Mouse (Mus musculus): ENCODE measurements at regions not wholly inside any gene's neighbourhood (a gene's known extent, or its start where the extent isn't known, plus 50 kb on each side); places are given as distances from the start of the nearest gene placed in this dataset.

DNA sequence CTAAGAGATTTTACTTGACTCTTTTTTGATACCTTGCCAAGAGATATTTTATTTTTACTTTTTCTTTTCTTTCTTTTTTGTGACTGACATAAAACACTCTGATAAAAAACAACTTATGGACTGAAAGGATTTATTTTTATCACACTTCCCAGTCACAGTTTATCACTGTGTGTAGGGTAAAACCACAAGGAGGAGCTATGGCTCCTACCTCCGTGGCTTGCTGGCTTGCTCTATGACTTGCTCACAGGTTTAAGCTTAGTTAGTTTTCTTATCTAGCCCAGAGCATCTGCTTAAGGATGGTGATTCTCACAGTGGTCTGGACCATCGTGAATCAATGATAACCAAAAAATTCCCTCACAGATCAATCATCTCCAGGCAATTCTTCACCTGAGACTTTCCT lies 221.4 kb downstream of the 1700017N19Rik start:
- Histone ChIP-seq H3K36me3 (ENCODE audit: control insufficient read depth, insufficient read depth, low read length) (no peaks in the 10 kb centered on the region), H3K4me2 (ENCODE audit: low read length) (no peak overlapping the region), H3K27me3 (ENCODE audit: control insufficient read depth, insufficient read depth, low read length) (no peaks in the 10 kb centered on the region), H3K9me3 (ENCODE audit: control insufficient read depth, low read length) (no peaks in the 10 kb centered on the region), H3K4me3 (ENCODE audit: control insufficient read depth in 1 of 2, insufficient read depth in 1 of 2, low read depth in 1 of 2, low read length in 2 of 2) (no peak overlapping the region), H3K4me1 (ENCODE audit: control insufficient read depth in 2 of 2, insufficient read depth in 2 of 2, low read length in 2 of 2) (no peaks in the 10 kb centered on the region), H3K27ac (replicated peaks in 1 of 2; ENCODE audit: control insufficient read depth in 1 of 2, insufficient read depth in 1 of 2, low read depth in 2 of 2, low read length in 2 of 2) (no peak overlapping the region), H3K9ac (ENCODE audit: low read length) (no peak overlapping the region)
- ATAC-seq (ENCODE audit: insufficient number of reproducible peaks, insufficient read depth, low FRiP score, low read depth), result no peak
- 34% methylated on average over 2 of the region's 2 CpGs for WGBS

DNA sequence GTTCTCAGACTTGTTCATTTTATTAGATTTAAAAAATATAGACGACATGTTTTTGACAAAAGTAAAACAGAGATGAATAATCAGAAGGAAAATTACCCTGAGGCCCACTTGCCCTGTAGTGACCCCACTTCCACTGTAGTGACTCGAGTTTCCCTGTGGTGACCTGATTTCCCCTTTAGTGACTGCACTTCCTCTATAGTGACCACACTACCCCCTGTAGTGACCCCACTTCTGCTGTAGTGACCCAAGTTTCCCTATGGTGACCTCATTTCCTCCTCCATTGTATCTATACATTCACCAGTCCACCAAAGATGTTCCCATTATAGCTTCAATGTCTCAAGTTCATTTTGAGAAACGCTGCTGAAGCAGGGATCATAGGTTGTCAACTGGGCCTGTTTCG lies 244.5 kb downstream of the 1700017N19Rik start:
- H3K27ac ChIP-seq (replicated peaks in 1 of 2; ENCODE audit: control insufficient read depth in 1 of 2, insufficient read depth in 1 of 2, low read depth in 2 of 2, low read length in 2 of 2), result no peak overlapping the region
- 59% methylated on average over 4 of the region's 4 CpGs for WGBS
- no peak overlapping the region for H3K4me2 ChIP-seq (ENCODE audit: low read length)
- no peak for ATAC-seq (ENCODE audit: insufficient number of reproducible peaks, insufficient read depth, low FRiP score, low read depth)
- H3K27me3 ChIP-seq (ENCODE audit: control insufficient read depth, insufficient read depth, low read length), result no peaks in the 10 kb centered on the region
- H3K4me1 ChIP-seq (ENCODE audit: control insufficient read depth in 2 of 2, insufficient read depth in 2 of 2, low read length in 2 of 2), result no peaks in the 10 kb centered on the region
- no peak overlapping the region for H3K4me3 ChIP-seq (ENCODE audit: control insufficient read depth in 1 of 2, insufficient read depth in 1 of 2, low read depth in 1 of 2, low read length in 2 of 2)
- no peaks in the 10 kb centered on the region for H3K36me3 ChIP-seq (ENCODE audit: control insufficient read depth, insufficient read depth, low read length)
- no peak overlapping the region for H3K9ac ChIP-seq (ENCODE audit: low read length)
- H3K9me3 ChIP-seq (ENCODE audit: control insufficient read depth, low read length), result no peaks in the 10 kb centered on the region

DNA sequence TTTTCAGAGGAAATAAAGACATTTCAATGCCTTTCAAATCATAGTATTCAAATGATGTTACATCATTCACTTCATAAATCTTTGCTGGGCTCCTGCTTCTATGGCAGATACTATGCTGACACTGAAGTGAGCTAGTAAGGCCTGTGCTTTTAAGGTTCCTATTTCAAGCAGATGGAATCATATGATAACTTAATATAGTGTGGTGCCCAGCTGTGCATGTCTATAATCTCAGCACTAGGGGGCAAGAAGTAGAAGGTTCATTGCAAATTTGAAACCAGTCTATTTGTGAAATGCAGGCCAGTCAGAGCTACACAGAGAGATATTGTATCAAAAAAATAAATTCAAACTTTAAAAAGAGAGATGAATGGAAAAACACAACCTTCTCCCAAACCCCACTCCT lies 262.9 kb downstream of the 1700017N19Rik start:
- Histone ChIP-seq H3K9ac (ENCODE audit: low read length) (no peak overlapping the region), H3K4me1 (ENCODE audit: control insufficient read depth in 2 of 2, insufficient read depth in 2 of 2, low read length in 2 of 2) (no peaks in the 10 kb centered on the region), H3K4me3 (ENCODE audit: control insufficient read depth in 1 of 2, insufficient read depth in 1 of 2, low read depth in 1 of 2, low read length in 2 of 2) (no peak overlapping the region), H3K27me3 (ENCODE audit: control insufficient read depth, insufficient read depth, low read length) (no peaks in the 10 kb centered on the region), H3K27ac (replicated peaks in 1 of 2; ENCODE audit: control insufficient read depth in 1 of 2, insufficient read depth in 1 of 2, low read depth in 2 of 2, low read length in 2 of 2) (no peak overlapping the region), H3K4me2 (ENCODE audit: low read length) (no peak overlapping the region), H3K9me3 (ENCODE audit: control insufficient read depth, low read length) (no peaks in the 10 kb centered on the region), H3K36me3 (ENCODE audit: control insufficient read depth, insufficient read depth, low read length) (no peaks in the 10 kb centered on the region)
- ATAC-seq (ENCODE audit: insufficient number of reproducible peaks, insufficient read depth, low FRiP score, low read depth), result no peak

DNA sequence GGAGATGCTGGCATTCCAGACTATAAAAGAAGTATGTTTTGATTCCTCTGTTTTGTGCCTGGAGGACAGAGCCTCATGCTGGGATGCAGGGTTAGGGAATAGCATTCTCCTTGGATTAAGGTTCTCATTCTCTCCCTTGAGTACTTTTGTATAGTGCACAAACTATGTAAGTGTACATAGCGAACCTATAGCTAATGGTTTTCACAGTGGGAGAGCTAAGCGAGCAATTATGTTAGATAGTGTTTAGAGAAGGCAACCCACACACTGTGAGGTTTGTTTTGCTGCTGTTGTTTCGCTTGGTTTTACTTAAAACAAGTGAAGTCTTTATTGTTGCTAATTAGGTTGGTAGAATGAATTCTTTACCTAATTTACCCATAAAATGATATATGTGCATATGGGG lies 266.2 kb downstream of the 1700017N19Rik start:
- no peaks in the 10 kb centered on the region for H3K27me3 ChIP-seq (ENCODE audit: control insufficient read depth, insufficient read depth, low read length)

DNA sequence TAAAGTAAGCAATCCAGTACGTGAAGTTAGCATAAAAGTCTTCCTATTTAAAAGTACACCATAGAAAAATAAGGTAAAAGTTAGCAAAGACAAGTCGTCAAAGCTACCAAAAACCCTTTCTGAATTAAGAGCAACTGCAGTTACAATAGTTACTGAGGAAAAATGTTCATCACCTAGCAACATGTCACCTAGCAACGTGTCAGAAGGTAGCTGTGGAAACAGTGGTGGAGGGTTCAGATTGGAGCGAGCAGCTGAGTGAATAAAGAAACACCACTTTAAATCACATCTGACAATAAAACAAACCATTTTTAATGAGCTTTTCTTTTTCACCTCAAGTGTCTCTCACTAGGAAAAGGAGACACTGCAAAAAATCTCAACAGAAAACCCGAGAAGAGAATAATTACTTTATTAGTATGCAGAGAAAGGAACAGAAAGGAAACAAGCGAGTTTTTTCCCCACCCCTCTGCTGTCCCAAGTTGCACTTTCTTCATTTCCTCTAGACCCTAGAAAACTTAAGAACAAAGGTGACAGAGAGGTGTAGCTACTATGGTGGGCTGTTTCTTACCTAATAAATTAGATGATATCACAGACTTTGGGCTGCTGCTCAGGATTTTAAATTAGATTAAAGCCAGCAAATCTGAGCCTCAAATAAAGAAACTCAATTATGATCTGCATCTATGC lies 275.4 kb downstream of the 1700017N19Rik start:
- no peak overlapping the region for H3K27ac ChIP-seq (replicated peaks in 1 of 2; ENCODE audit: control insufficient read depth in 1 of 2, insufficient read depth in 1 of 2, low read depth in 2 of 2, low read length in 2 of 2)
- H3K27me3 ChIP-seq (ENCODE audit: control insufficient read depth, insufficient read depth, low read length), result no peaks in the 10 kb centered on the region
- 48% methylated on average over 6 of the region's 6 CpGs for WGBS
- H3K9ac ChIP-seq (ENCODE audit: low read length), result no peak overlapping the region
- no peak overlapping the region for H3K4me2 ChIP-seq (ENCODE audit: low read length)
- H3K36me3 ChIP-seq (ENCODE audit: control insufficient read depth, insufficient read depth, low read length), result no peaks in the 10 kb centered on the region
- ATAC-seq (ENCODE audit: insufficient number of reproducible peaks, insufficient read depth, low FRiP score, low read depth), result no peak
- no peaks in the 10 kb centered on the region for H3K9me3 ChIP-seq (ENCODE audit: control insufficient read depth, low read length)
- no peaks in the 10 kb centered on the region for H3K4me1 ChIP-seq (ENCODE audit: control insufficient read depth in 2 of 2, insufficient read depth in 2 of 2, low read length in 2 of 2)
- no peak overlapping the region for H3K4me3 ChIP-seq (ENCODE audit: control insufficient read depth in 1 of 2, insufficient read depth in 1 of 2, low read depth in 1 of 2, low read length in 2 of 2)

More for the DNA sequence above, 266.2 kb downstream of the 1700017N19Rik start:
- Histone ChIP-seq H3K4me2 (ENCODE audit: low read length) (no peak overlapping the region), H3K9ac (ENCODE audit: low read length) (no peak overlapping the region), H3K36me3 (ENCODE audit: control insufficient read depth, insufficient read depth, low read length) (no peaks in the 10 kb centered on the region), H3K27ac (replicated peaks in 1 of 2; ENCODE audit: control insufficient read depth in 1 of 2, insufficient read depth in 1 of 2, low read depth in 2 of 2, low read length in 2 of 2) (no peak overlapping the region), H3K9me3 (ENCODE audit: control insufficient read depth, low read length) (no peaks in the 10 kb centered on the region), H3K4me1 (ENCODE audit: control insufficient read depth in 2 of 2, insufficient read depth in 2 of 2, low read length in 2 of 2) (no peaks in the 10 kb centered on the region), H3K4me3 (ENCODE audit: control insufficient read depth in 1 of 2, insufficient read depth in 1 of 2, low read depth in 1 of 2, low read length in 2 of 2) (no peak overlapping the region)
- ATAC-seq (ENCODE audit: insufficient number of reproducible peaks, insufficient read depth, low FRiP score, low read depth), result no peak
- WGBS, result 72% methylated on average over 3 of the region's 3 CpGs

DNA sequence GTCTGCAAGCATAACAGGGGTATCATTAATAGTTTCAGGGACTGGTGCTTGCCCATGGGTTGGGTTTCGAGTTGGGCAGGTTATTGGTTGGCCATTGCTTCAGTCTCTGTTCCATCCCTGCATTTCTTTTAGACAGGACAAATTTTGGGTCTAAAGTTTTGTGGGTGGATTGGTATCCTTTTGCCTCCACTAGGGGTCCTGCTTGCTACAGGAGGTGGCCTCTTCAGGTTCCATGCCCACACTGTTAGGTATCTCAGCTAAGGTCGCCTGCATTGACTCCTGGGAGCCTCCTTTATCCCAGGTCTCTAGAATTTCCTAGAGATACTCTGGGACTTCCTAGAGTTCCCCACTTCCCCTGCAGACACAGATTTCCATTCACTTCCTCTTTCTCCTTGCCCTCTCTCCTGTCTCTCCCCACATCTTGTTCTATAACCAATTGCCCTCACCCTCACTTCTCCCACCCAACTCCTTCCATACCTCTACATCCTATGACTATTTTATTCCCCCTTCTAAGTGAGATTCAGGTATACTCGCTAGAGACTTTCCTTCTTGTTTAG lies 278.2 kb downstream of the 1700017N19Rik start:
- 0 out of 2 replicates have a peak, but pooled peaks cover 3% of the 10 kb centered on the region for H3K9me3 ChIP-seq (ENCODE audit: control insufficient read depth, low read length)
- H3K36me3 ChIP-seq (ENCODE audit: control insufficient read depth, insufficient read depth, low read length), result no peaks in the 10 kb centered on the region
- 38% methylated on average over 3 of the region's 3 CpGs for WGBS
- no peak for ATAC-seq (ENCODE audit: insufficient number of reproducible peaks, insufficient read depth, low FRiP score, low read depth)
- H3K4me2 ChIP-seq (ENCODE audit: low read length), result no peak overlapping the region
- no peak overlapping the region for H3K27ac ChIP-seq (replicated peaks in 1 of 2; ENCODE audit: control insufficient read depth in 1 of 2, insufficient read depth in 1 of 2, low read depth in 2 of 2, low read length in 2 of 2)
- H3K27me3 ChIP-seq (ENCODE audit: control insufficient read depth, insufficient read depth, low read length), result no peaks in the 10 kb centered on the region
- no peak overlapping the region for H3K9ac ChIP-seq (ENCODE audit: low read length)
- no peaks in the 10 kb centered on the region for H3K4me1 ChIP-seq (ENCODE audit: control insufficient read depth in 2 of 2, insufficient read depth in 2 of 2, low read length in 2 of 2)
- H3K4me3 ChIP-seq (ENCODE audit: control insufficient read depth in 1 of 2, insufficient read depth in 1 of 2, low read depth in 1 of 2, low read length in 2 of 2), result no peak overlapping the region

DNA sequence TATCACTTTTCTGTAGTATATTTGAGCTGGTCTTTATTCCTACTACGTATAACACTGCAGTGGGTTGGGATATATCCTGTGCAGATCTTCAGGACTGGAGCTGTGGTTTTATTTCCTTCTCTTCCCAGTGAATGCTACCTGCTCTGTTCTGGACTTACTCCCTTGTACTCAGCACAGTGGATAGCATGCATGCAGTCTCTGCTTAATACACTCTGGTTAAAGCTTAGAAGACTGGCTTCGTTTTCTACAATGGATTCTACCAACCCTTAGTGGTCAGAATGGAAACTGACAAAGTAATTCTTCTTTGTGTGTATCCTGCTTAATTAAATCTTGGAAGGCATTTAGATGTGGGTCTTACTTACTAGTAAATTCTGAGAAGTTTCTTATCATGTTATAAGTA lies 292.3 kb downstream of the 1700017N19Rik start:
- Histone ChIP-seq H3K4me2 (ENCODE audit: low read length) (no peak overlapping the region), H3K36me3 (ENCODE audit: control insufficient read depth, insufficient read depth, low read length) (no peaks in the 10 kb centered on the region), H3K9ac (ENCODE audit: low read length) (no peak overlapping the region), H3K9me3 (ENCODE audit: control insufficient read depth, low read length) (no peaks in the 10 kb centered on the region), H3K4me1 (ENCODE audit: control insufficient read depth in 2 of 2, insufficient read depth in 2 of 2, low read length in 2 of 2) (no peaks in the 10 kb centered on the region), H3K27me3 (ENCODE audit: control insufficient read depth, insufficient read depth, low read length) (no peaks in the 10 kb centered on the region), H3K27ac (replicated peaks in 1 of 2; ENCODE audit: control insufficient read depth in 1 of 2, insufficient read depth in 1 of 2, low read depth in 2 of 2, low read length in 2 of 2) (no peak overlapping the region), H3K4me3 (ENCODE audit: control insufficient read depth in 1 of 2, insufficient read depth in 1 of 2, low read depth in 1 of 2, low read length in 2 of 2) (no peak overlapping the region)
- no peak for ATAC-seq (ENCODE audit: insufficient number of reproducible peaks, insufficient read depth, low FRiP score, low read depth)
- WGBS, result 77% methylated on average over 2 of the region's 2 CpGs

DNA sequence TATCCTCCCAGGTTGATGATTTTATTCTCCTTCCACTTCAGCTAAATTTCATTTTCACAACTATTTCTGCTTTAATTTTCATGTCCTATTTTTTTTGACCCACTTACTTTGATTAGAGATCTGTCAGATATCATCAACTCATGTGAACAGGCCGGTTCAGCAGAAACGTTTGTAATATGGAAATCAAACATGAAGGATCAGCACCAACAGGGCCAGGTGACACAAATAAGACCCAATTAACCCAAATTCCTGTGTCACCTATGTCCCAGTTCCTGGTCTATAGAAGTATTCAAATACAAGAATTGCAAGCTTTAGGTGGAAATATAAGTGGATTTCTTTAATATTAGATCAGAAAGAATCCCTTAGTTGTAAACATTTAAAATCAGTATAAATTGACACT lies 332.7 kb downstream of the 1700017N19Rik start:
- Histone ChIP-seq H3K27me3 (ENCODE audit: control insufficient read depth, insufficient read depth, low read length) (no peaks in the 10 kb centered on the region), H3K36me3 (ENCODE audit: control insufficient read depth, insufficient read depth, low read length) (no peaks in the 10 kb centered on the region), H3K9me3 (ENCODE audit: control insufficient read depth, low read length) (no peaks in the 10 kb centered on the region), H3K27ac (replicated peaks in 1 of 2; ENCODE audit: control insufficient read depth in 1 of 2, insufficient read depth in 1 of 2, low read depth in 2 of 2, low read length in 2 of 2) (no peak overlapping the region), H3K4me1 (ENCODE audit: control insufficient read depth in 2 of 2, insufficient read depth in 2 of 2, low read length in 2 of 2) (no peaks in the 10 kb centered on the region), H3K4me2 (ENCODE audit: low read length) (no peak overlapping the region), H3K4me3 (ENCODE audit: control insufficient read depth in 1 of 2, insufficient read depth in 1 of 2, low read depth in 1 of 2, low read length in 2 of 2) (no peak overlapping the region), H3K9ac (ENCODE audit: low read length) (no peak overlapping the region)
- no peak for ATAC-seq (ENCODE audit: insufficient number of reproducible peaks, insufficient read depth, low FRiP score, low read depth)
- 68% methylated on average over 2 of the region's 2 CpGs for WGBS
